Mouse (Mus musculus) neural tube, embryonic 13.5 days (tissue): ENCODE data around the gene Pdap1. TPM values are rescaled to one million over a fixed set of nuclear protein-coding genes. Genes with fewer than 3 reads are reported as not detected.
"Not testable (repeated sequence)": the region's sequence is repeated elsewhere in the genome, so short reads cannot be mapped to it uniquely, and the experiment has no call there.

ENCODE experiments used
- ATAC-seq: fragments of 200-750 bp; cut with Nextera tagmentation; 2 replicates; pipeline ENCODE4 v1.8.0; 2017; ENCODE audit warnings: low read depth, mild to moderate bottlenecking, moderate TSS enrichment, moderate library complexity
- H3K27ac ChIP-seq: fragments of 300-500 bp; sonication (generic); replicated peaks from 2 replicates; pipeline ENCODE4 v1.5.1; 2015; ENCODE audit warnings: moderate library complexity, mild to moderate bottlenecking, inconsistent platforms
- H3K27me3 ChIP-seq: fragments of 300-500 bp; sonication (generic); 2 replicates; pipeline ENCODE4 v1.6.1; 2015; ENCODE audit warnings: mild to moderate bottlenecking, inconsistent platforms
- H3K36me3 ChIP-seq: fragments of 300-500 bp; sonication (generic); 2 replicates; pipeline ENCODE4 v1.6.1; 2015; ENCODE audit warnings: mild to moderate bottlenecking, inconsistent platforms
- H3K4me1 ChIP-seq: fragments of 300-500 bp; sonication (generic); replicated peaks from 2 replicates; pipeline ENCODE4 v1.6.1; 2015; ENCODE audit warnings: inconsistent platforms
- H3K4me2 ChIP-seq: fragments of 300-500 bp; sonication (generic); 2 replicates; pipeline ENCODE4 v1.6.1; 2015; ENCODE audit warnings: inconsistent platforms, mild to moderate bottlenecking, moderate library complexity
- H3K4me3 ChIP-seq: fragments of 300-500 bp; sonication (generic); 2 replicates; pipeline ENCODE4 v1.5.1; 2015; ENCODE audit warnings: mild to moderate bottlenecking, inconsistent platforms
- H3K9ac ChIP-seq: fragments of 300-500 bp; sonication (generic); 2 replicates; pipeline ENCODE4 v1.6.1; 2015; ENCODE audit warnings: moderate library complexity, mild to moderate bottlenecking, inconsistent platforms
- H3K9me3 ChIP-seq: fragments of 300-500 bp; sonication (generic); 2 replicates; pipeline ENCODE4 v1.6.1; 2016; ENCODE audit warnings: inconsistent platforms
- WGBS: fragments of 180-500 bp; shearing (Covaris S2); methylation state at CpG from one replicate; pipeline ENCODE4 v1.1.7; 2015; 5-methylcytosine and 5-hydroxymethylcytosine counted together
- polyA plus RNA-seq: library from polyadenylated mRNA; unstranded; fragments of >200 nt; fragmentation: Nextera tagmentation; extraction: Ambion mirVana; gene quantifications from 2 replicates; pipeline ENCODE4 v1.2.1, GENCODE M21; 2015

The Pdap1 gene
- polyA plus RNA-seq, 1 experiment from 2014 or later: 123 TPM

GRCm38 (mm10) chr5:145140611-145141010 lies 573 bp upstream of the Pdap1 start:
- peak overlapping the region; percentile 94 for H3K9ac ChIP-seq
- H3K4me2 ChIP-seq: peak overlapping the region; percentile 97
- H3K36me3 ChIP-seq: peaks cover 61% of the 10 kb centered on the region
- no peaks in the 10 kb centered on the region for H3K9me3 ChIP-seq
- peak overlapping the region; percentile 89 for H3K27ac ChIP-seq
- WGBS: 1% methylated on average over 18 of the region's 18 CpGs
- H3K4me1 ChIP-seq: peaks cover 35% of the 10 kb centered on the region
- H3K4me3 ChIP-seq: peak overlapping the region; percentile 98
- no peaks in the 10 kb centered on the region for H3K27me3 ChIP-seq
- peak; percentile 7; the same call in 1 of the 2 replicates for ATAC-seq

- H3K9ac ChIP-seq: peak overlapping the region; percentile 94
- peak overlapping the region; percentile 98 for H3K4me3 ChIP-seq
- H3K4me2 ChIP-seq: peak overlapping the region; percentile 97
- ATAC-seq: no peak
- H3K27me3 ChIP-seq: no peaks in the 10 kb centered on the region
- 16% methylated on average over 6 of the region's 6 CpGs for WGBS
- H3K9me3 ChIP-seq: no peaks in the 10 kb centered on the region
- H3K27ac ChIP-seq: no peak overlapping the region
- peaks cover 35% of the 10 kb centered on the region for H3K4me1 ChIP-seq
- peaks cover 61% of the 10 kb centered on the region for H3K36me3 ChIP-seq
Observed at GRCm38 (mm10) chr5:145138836-145139235, 1.2 kb downstream of the Pdap1 start.

- not testable (repeated sequence) for H3K4me2 ChIP-seq, H3K27ac ChIP-seq, ATAC-seq, H3K9me3 ChIP-seq, H3K27me3 ChIP-seq, H3K4me3 ChIP-seq, H3K9ac ChIP-seq
- H3K36me3 ChIP-seq: peaks cover 88% of the 10 kb centered on the region
- H3K4me1 ChIP-seq: peaks cover 14% of the 10 kb centered on the region
- WGBS: 89% methylated on average over 6 of the region's 6 CpGs
Observed at GRCm38 (mm10) chr5:145133275-145133674, 6.8 kb downstream of the Pdap1 start.

GRCm38 (mm10) chr5:145130995-145131394 lies 9.0 kb downstream of the Pdap1 start:
- ATAC-seq: no peak

GRCm38 (mm10) chr5:145130191-145130590 lies 9.8 kb downstream of the Pdap1 start:
- H3K27ac ChIP-seq: no peak overlapping the region
- H3K36me3 ChIP-seq: peaks cover 97% of the 10 kb centered on the region
- no peak overlapping the region for H3K9ac ChIP-seq
- H3K4me3 ChIP-seq: no peak overlapping the region
- H3K27me3 ChIP-seq: no peaks in the 10 kb centered on the region
- no peaks in the 10 kb centered on the region for H3K9me3 ChIP-seq
- no peaks in the 10 kb centered on the region for H3K4me1 ChIP-seq
- no peak overlapping the region for H3K4me2 ChIP-seq
- 95% methylated on average over 11 of the region's 11 CpGs for WGBS
- ATAC-seq: no peak

More at GRCm38 (mm10) chr5:145130995-145131394, 9.0 kb downstream of the Pdap1 start:
- no peaks in the 10 kb centered on the region for H3K4me1 ChIP-seq
- no peak overlapping the region for H3K27ac ChIP-seq
- WGBS: 94% methylated on average over 3 of the region's 3 CpGs
- H3K9me3 ChIP-seq: no peaks in the 10 kb centered on the region
- peaks cover 97% of the 10 kb centered on the region for H3K36me3 ChIP-seq
- no peak overlapping the region for H3K9ac ChIP-seq
- no peak overlapping the region for H3K4me3 ChIP-seq
- H3K27me3 ChIP-seq: no peaks in the 10 kb centered on the region
- H3K4me2 ChIP-seq: no peak overlapping the region

- H3K4me1 ChIP-seq, H3K27ac ChIP-seq, ATAC-seq, H3K4me3 ChIP-seq, H3K9me3 ChIP-seq, H3K27me3 ChIP-seq, H3K4me2 ChIP-seq, H3K9ac ChIP-seq: not testable (repeated sequence)
- peaks cover 97% of the 10 kb centered on the region for H3K36me3 ChIP-seq
- WGBS: 100% methylated on average over 5 of the region's 6 CpGs
Observed at GRCm38 (mm10) chr5:145129773-145130172, 10.3 kb downstream of the Pdap1 start.

GRCm38 (mm10) chr5:145129124-145129523 lies 10.9 kb downstream of the Pdap1 start:
- 94% methylated on average over 4 of the region's 4 CpGs for WGBS
- H3K4me1 ChIP-seq: no peaks in the 10 kb centered on the region
- no peaks in the 10 kb centered on the region for H3K9me3 ChIP-seq
- no peak overlapping the region for H3K9ac ChIP-seq
- no peak for ATAC-seq
- H3K4me3 ChIP-seq: no peak overlapping the region
- H3K27me3 ChIP-seq: no peaks in the 10 kb centered on the region
- H3K36me3 ChIP-seq: peaks cover 97% of the 10 kb centered on the region
- H3K27ac ChIP-seq: no peak overlapping the region
- no peak overlapping the region for H3K4me2 ChIP-seq

GRCm38 (mm10) chr5:145126580-145126979 lies 13.5 kb downstream of the Pdap1 start:
- Histone ChIP-seq H3K4me1 (no peaks in the 10 kb centered on the region), H3K27me3 (no peaks in the 10 kb centered on the region), H3K27ac (no peak overlapping the region), H3K9ac (no peak overlapping the region), H3K4me2 (no peak overlapping the region), H3K36me3 (peaks cover 84% of the 10 kb centered on the region), H3K9me3 (no peaks in the 10 kb centered on the region), H3K4me3 (no peak overlapping the region)
- ATAC-seq: no peak
- 96% methylated on average over 9 of the region's 9 CpGs for WGBS

- no peaks in the 10 kb centered on the region for H3K27me3 ChIP-seq
- H3K9ac ChIP-seq: no peak overlapping the region
- no peak overlapping the region for H3K27ac ChIP-seq
- H3K4me2 ChIP-seq: no peak overlapping the region
- no peaks in the 10 kb centered on the region for H3K9me3 ChIP-seq
- H3K4me1 ChIP-seq: no peaks in the 10 kb centered on the region
- 94% methylated on average over 19 of the region's 19 CpGs for WGBS
- no peak overlapping the region for H3K4me3 ChIP-seq
- no peak for ATAC-seq
- peaks cover 55% of the 10 kb centered on the region for H3K36me3 ChIP-seq
Observed at GRCm38 (mm10) chr5:145123396-145123795, 16.6 kb downstream of the Pdap1 start.

- ATAC-seq: no peak
- Histone ChIP-seq H3K27ac (no peak overlapping the region), H3K4me1 (no peaks in the 10 kb centered on the region), H3K4me3 (no peak overlapping the region), H3K36me3 (peaks cover 31% of the 10 kb centered on the region), H3K27me3 (no peaks in the 10 kb centered on the region), H3K9me3 (no peaks in the 10 kb centered on the region), H3K4me2 (no peak overlapping the region), H3K9ac (no peak overlapping the region)
- 81% methylated on average over 7 of the region's 7 CpGs for WGBS
Observed at GRCm38 (mm10) chr5:145120921-145121320, 19.1 kb downstream of the Pdap1 start.

- Histone ChIP-seq H3K9me3 (no peaks in the 10 kb centered on the region), H3K36me3 (peaks cover 15% of the 10 kb centered on the region), H3K4me1 (peaks cover 8% of the 10 kb centered on the region), H3K27me3 (peaks cover 8% of the 10 kb centered on the region), H3K27ac (no peak overlapping the region), H3K9ac (no peak overlapping the region), H3K4me3 (no peak overlapping the region), H3K4me2 (no peak overlapping the region)
- WGBS: 97% methylated on average over 2 of the region's 2 CpGs
- ATAC-seq: no peak
Observed at GRCm38 (mm10) chr5:145119385-145119784, 20.7 kb downstream of the Pdap1 start.

GRCm38 (mm10) chr5:145118461-145118860 lies 21.6 kb downstream of the Pdap1 start:
- no peak for ATAC-seq
- no peak overlapping the region for H3K4me2 ChIP-seq
- H3K27me3 ChIP-seq: peaks cover 15% of the 10 kb centered on the region
- H3K9ac ChIP-seq: no peak overlapping the region
- no peak overlapping the region for H3K4me3 ChIP-seq
- H3K27ac ChIP-seq: no peak overlapping the region
- H3K36me3 ChIP-seq: peaks cover 6% of the 10 kb centered on the region; the same call in 1 of the 2 replicates
- WGBS: 83% methylated on average over 5 of the region's 5 CpGs
- H3K9me3 ChIP-seq: no peaks in the 10 kb centered on the region
- H3K4me1 ChIP-seq: peaks cover 15% of the 10 kb centered on the region

- H3K27ac ChIP-seq: no peak overlapping the region
- ATAC-seq: no peak
- H3K4me1 ChIP-seq: peaks cover 15% of the 10 kb centered on the region
- no peaks in the 10 kb centered on the region for H3K9me3 ChIP-seq
- no peak overlapping the region for H3K9ac ChIP-seq
- H3K27me3 ChIP-seq: peaks cover 18% of the 10 kb centered on the region
- H3K4me3 ChIP-seq: no peak overlapping the region
- H3K4me2 ChIP-seq: no peak overlapping the region
- WGBS: 69% methylated on average over 6 of the region's 6 CpGs
- peaks cover 1% of the 10 kb centered on the region; the same call in 1 of the 2 replicates for H3K36me3 ChIP-seq
Observed at GRCm38 (mm10) chr5:145118005-145118404, 22.0 kb downstream of the Pdap1 start.
